Mouse (Mus musculus): ENCODE measurements around the gene Fads3. TPM values are rescaled to one million over a fixed set of nuclear protein-coding genes. Genes with fewer than 3 reads are reported as not detected.

Fads3 gene
- polyA plus RNA-seq, 1 experiment from 2014 or later = 31.1 TPM

DNA sequence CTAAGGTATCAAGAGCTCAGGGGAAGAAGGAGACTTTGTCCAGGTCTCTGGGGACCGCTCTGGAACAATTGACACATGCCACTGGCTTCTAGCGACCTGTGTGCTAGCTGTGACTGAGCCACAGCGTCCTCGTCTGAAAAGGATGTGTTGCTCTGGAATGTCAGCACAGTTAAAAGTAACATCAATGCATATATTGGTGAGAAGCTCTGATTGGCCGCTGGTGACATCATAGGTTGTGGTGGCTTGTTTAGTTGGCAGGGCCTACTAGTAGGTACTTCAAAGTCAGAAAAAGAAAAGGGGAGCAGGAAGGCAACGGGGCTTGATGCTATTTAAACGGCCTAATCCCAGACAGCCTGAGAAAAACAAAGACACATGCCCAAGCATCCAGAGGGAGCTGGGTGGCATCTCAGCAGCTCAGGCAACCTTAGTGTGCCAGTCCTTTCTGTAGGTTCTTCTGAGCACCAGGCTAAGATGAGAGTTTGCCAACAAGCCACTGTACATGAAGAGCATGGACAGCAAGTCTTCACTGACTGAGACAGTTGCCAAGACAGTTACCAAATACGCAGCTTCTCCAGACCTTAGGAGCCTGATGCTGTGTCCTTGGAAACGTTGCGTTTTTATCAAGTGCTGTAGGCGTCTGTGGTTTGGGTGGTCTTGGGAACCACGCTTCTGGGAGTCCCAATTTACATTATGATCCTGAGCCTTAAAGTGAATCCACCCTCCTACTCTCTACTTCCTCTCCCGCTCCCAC, 42.5 kb upstream of the Fads3 start:
- Histone ChIP-seq H3K4me3 (ENCODE audit: low read depth, low read length) (no peak overlapping the region), H3K9ac (no peak overlapping the region), H3K4me2 (no peak overlapping the region), H3K27ac (ENCODE audit: low read depth) (no peak overlapping the region), H3K9me3 (ENCODE audit: low read depth, low read length) (no peaks in the 10 kb centered on the region), H3K36me3 (ENCODE audit: insufficient read depth) (no peaks in the 10 kb centered on the region), H3K27me3 (ENCODE audit: insufficient read depth, low read length) (no peaks in the 10 kb centered on the region), H3K4me1 (ENCODE audit: insufficient read depth) (no peaks in the 10 kb centered on the region)
- no peak for TF ChIP-seq CTCF (IDR thresholded peaks at IDR 0.05; ENCODE audit: low read depth)
- no peak for DNase-seq
- 58% methylated on average over 13 of the region's 13 CpGs for WGBS
- no peak for ATAC-seq (ENCODE audit: insufficient read depth)

DNA sequence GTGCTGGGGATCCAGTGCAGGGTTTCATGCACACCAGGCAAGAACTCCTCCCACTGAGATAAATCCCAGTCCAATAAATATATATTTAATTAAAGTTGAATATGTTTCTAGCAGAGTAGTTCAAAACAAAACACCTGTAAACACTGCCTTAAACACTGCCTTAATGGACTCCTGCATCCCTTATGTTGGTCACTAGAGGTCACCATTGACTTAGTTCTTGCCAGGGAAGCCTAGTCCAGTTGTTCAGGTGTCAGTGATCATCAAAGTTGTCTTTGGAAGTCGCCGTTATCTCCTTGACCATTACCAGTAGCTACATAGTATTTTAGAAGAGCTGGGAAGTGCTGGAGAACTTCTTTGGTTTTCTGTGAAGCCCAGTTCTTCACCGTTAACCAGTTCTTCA, 41.0 kb upstream of the Fads3 start:
- no peaks in the 10 kb centered on the region for H3K36me3 ChIP-seq (ENCODE audit: insufficient read depth)
- no peaks in the 10 kb centered on the region for H3K9me3 ChIP-seq (ENCODE audit: low read depth, low read length)
- H3K27me3 ChIP-seq (ENCODE audit: insufficient read depth, low read length) = no peaks in the 10 kb centered on the region
- no peak overlapping the region for H3K4me3 ChIP-seq (ENCODE audit: low read depth, low read length)
- 20% methylated on average over 3 of the region's 3 CpGs for WGBS
- H3K4me2 ChIP-seq = no peak overlapping the region
- TF ChIP-seq CTCF (IDR thresholded peaks at IDR 0.05; ENCODE audit: low read depth) = peak; percentile 85
- no peak overlapping the region for H3K27ac ChIP-seq (ENCODE audit: low read depth)
- ATAC-seq (ENCODE audit: insufficient read depth) (no peak), DNase-seq (peak; percentile 76)
- no peaks in the 10 kb centered on the region for H3K4me1 ChIP-seq (ENCODE audit: insufficient read depth)
- no peak overlapping the region for H3K9ac ChIP-seq

DNA sequence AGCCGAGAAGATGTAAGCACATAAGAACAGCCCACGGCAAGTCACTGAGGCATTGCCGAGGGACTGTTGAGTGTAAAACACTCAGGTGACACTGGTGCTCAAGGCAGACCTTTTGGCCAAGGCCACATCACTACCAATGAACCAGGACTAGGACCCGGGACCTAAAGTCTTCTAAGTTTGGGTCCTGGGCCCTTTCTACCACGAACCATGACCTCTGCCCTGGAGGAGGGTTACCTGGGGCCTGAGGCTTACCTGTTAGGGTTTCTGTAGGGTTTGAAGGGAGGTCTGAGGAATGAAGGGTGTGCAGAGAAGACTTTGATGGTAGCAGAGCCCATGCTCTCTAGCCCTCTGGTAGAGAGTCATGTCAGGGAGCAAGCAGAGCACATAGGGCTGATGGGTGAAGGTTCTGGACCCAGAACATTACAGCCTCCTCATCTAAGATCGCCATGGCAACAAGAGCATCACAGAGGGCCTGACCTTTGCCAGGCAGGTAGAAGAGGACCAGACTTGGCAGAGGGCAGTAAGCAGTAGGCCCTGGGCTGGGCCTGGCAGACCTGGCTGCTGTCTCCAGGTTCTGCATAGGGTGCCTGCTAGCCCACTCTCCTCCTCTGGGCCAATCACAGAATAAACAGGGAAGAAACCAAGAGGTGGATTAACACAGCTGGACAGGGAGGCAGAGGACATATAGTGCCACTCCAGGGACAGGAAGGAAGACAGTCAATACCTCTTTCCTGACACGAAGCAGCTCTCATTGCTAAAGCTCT, 40.0 kb upstream of the Fads3 start, which contains the start of the genes Best1 and Rab3il1:
Best1 (minus strand) TSS at position 428 of the 764 bp plus-strand sequence.
Rab3il1 (plus strand) TSS at position 464 of the 764 bp plus-strand sequence.
- Histone ChIP-seq H3K4me3 (ENCODE audit: low read depth, low read length) (no peak within 1 kb of the TSS), H3K9me3 (ENCODE audit: low read depth, low read length) (no peaks in the 10 kb centered on the region), H3K4me1 (ENCODE audit: insufficient read depth) (no peaks in the 10 kb centered on the region), H3K27ac (ENCODE audit: low read depth) (no peak within 1 kb of the TSS), H3K4me2 (no peak within 1 kb of the TSS), H3K36me3 (ENCODE audit: insufficient read depth) (no peaks in the 10 kb centered on the region), H3K9ac (no peak within 1 kb of the TSS), H3K27me3 (ENCODE audit: insufficient read depth, low read length) (no peaks in the 10 kb centered on the region)
- TF ChIP-seq CTCF (IDR thresholded peaks at IDR 0.05; ENCODE audit: low read depth) = no peak
- DNase-seq (no peak), ATAC-seq (ENCODE audit: insufficient read depth) (no peak)
- WGBS = 67% methylated on average over 7 of the region's 7 CpGs

DNA sequence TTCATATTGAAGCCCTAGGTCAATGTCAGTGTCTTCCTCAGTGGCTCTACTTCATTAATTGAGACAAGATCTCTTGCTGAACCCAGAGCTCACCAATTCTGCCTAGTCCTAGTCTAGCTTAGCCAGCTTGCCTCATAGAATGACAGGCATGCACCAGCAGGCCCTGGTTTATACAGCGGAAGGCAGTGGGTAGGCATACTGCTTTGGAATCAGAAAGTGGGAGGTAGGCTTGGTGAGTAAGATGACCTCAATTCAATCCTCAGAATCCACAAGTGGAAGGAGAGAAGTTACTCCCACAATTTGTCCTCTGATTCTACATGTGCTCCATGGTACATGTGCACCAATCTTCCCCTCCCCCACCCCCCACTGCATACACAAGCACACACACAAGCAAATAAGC, 37.7 kb upstream of the Fads3 start:
- Histone ChIP-seq H3K36me3 (ENCODE audit: insufficient read depth) (no peaks in the 10 kb centered on the region), H3K4me2 (no peak overlapping the region), H3K9me3 (ENCODE audit: low read depth, low read length) (no peaks in the 10 kb centered on the region), H3K4me3 (ENCODE audit: low read depth, low read length) (no peak overlapping the region), H3K27me3 (ENCODE audit: insufficient read depth, low read length) (no peaks in the 10 kb centered on the region), H3K27ac (ENCODE audit: low read depth) (no peak overlapping the region), H3K9ac (no peak overlapping the region), H3K4me1 (ENCODE audit: insufficient read depth) (no peaks in the 10 kb centered on the region)
- 91% methylated on average over 1 of the region's 1 CpGs for WGBS
- DNase-seq (no peak), ATAC-seq (ENCODE audit: insufficient read depth) (no peak)
- TF ChIP-seq CTCF (IDR thresholded peaks at IDR 0.05; ENCODE audit: low read depth) = no peak

DNA sequence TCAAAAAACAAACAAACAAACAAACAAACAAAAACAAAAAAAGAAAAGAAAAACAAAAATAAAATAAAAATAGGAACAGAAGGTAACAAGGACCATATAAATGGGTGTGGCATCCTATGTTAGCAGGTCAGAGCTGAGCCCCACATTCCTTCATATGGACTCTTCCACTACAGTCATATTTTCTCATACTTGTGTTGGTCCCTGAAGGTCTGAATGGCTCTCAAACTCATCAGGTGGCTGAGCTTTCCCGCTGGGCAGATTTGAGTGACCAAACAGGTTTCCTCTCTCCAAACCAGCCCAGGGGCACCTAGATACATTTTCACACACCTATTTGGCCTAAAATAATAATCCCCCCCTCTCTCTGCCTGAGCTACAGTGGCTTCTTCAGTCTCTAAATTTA, 30.0 kb upstream of the Fads3 start:
- H3K36me3 ChIP-seq (ENCODE audit: insufficient read depth) = no peaks in the 10 kb centered on the region
- H3K4me2 ChIP-seq = no peak overlapping the region
- H3K4me3 ChIP-seq (ENCODE audit: low read depth, low read length) = no peak overlapping the region
- WGBS = 59% methylated on average over 1 of the region's 1 CpGs
- H3K9ac ChIP-seq = no peak overlapping the region
- H3K4me1 ChIP-seq (ENCODE audit: insufficient read depth) = peaks cover 11% of the 10 kb centered on the region; the same call in 1 of the 2 replicates
- H3K9me3 ChIP-seq (ENCODE audit: low read depth, low read length) = no peaks in the 10 kb centered on the region
- H3K27me3 ChIP-seq (ENCODE audit: insufficient read depth, low read length) = no peaks in the 10 kb centered on the region
- DNase-seq (no peak), ATAC-seq (ENCODE audit: insufficient read depth) (no peak)
- H3K27ac ChIP-seq (ENCODE audit: low read depth) = no peak overlapping the region
- no peak for TF ChIP-seq CTCF (IDR thresholded peaks at IDR 0.05; ENCODE audit: low read depth)

DNA sequence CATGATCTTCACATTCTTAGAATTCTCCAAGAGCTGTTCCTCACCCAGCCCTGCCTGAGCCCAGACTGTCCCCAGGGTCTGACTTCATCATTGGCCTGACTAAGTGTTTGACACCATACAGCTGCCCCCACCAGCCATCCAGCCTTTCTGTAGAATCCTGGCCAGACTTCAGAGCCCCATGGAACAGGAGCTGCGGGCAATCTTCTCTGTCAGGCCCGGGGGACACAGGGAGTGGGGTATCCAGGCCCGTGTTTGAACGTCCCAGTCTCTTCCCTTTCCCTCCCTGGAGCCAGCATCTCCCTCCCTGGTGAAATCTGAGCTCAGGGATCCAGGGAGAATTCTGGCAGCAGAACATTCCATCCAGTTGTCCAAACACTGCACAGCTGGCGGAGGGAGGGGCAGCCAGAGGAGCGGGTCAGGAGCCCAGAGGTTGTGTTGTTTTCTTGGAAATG, 28.5 kb upstream of the Fads3 start:
- no peak for TF ChIP-seq CTCF (IDR thresholded peaks at IDR 0.05; ENCODE audit: low read depth)
- peak overlapping the region; percentile 40; the same call in 1 of the 2 replicates for H3K9ac ChIP-seq
- WGBS = 6% methylated on average over 6 of the region's 6 CpGs

DNA sequence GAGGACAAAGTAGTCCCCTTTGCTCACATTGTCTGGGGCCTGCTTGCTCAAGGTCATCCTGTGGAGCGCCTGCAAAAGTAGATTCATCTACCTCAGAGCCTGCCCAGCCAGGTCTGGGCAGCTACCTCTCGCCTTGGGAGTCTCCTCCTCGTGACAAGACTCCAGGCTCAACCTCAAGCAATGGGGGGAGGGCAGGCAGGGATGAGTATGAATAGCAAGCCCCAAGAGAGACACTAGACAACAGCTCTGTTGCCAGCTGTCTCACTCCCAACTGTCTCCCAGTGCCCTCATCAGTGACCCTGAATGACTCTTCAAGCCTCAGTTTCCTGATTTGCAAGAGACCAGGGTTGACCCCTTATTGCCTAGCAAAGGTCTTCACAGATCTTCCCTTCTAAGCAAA, 28.0 kb upstream of the Fads3 start:
- ATAC-seq (ENCODE audit: insufficient read depth) (no peak), DNase-seq (no peak)
- 16% methylated on average over 3 of the region's 3 CpGs for WGBS
- H3K27me3 ChIP-seq (ENCODE audit: insufficient read depth, low read length) = no peaks in the 10 kb centered on the region
- H3K4me1 ChIP-seq (ENCODE audit: insufficient read depth) = peaks cover 11% of the 10 kb centered on the region; the same call in 1 of the 2 replicates
- no peaks in the 10 kb centered on the region for H3K9me3 ChIP-seq (ENCODE audit: low read depth, low read length)
- H3K36me3 ChIP-seq (ENCODE audit: insufficient read depth) = no peaks in the 10 kb centered on the region
- no peak overlapping the region for H3K4me3 ChIP-seq (ENCODE audit: low read depth, low read length)
- TF ChIP-seq CTCF (IDR thresholded peaks at IDR 0.05; ENCODE audit: low read depth) = no peak
- peak overlapping the region; percentile 88 for H3K27ac ChIP-seq (ENCODE audit: low read depth)
- no peak overlapping the region for H3K9ac ChIP-seq
- no peak overlapping the region for H3K4me2 ChIP-seq

More for the DNA sequence above, 28.5 kb upstream of the Fads3 start:
- H3K36me3 ChIP-seq (ENCODE audit: insufficient read depth) = no peaks in the 10 kb centered on the region
- peak; percentile 80 for ATAC-seq (ENCODE audit: insufficient read depth)
- H3K4me1 ChIP-seq (ENCODE audit: insufficient read depth) = peaks cover 11% of the 10 kb centered on the region; the same call in 1 of the 2 replicates
- H3K27ac ChIP-seq (ENCODE audit: low read depth) = peak overlapping the region; percentile 88
- H3K27me3 ChIP-seq (ENCODE audit: insufficient read depth, low read length) = no peaks in the 10 kb centered on the region
- H3K4me3 ChIP-seq (ENCODE audit: low read depth, low read length) = no peak overlapping the region
- no peak overlapping the region for H3K4me2 ChIP-seq
- DNase-seq = peak; percentile 87
- H3K9me3 ChIP-seq (ENCODE audit: low read depth, low read length) = no peaks in the 10 kb centered on the region

Data from lung, embryonic 14.5 days (tissue).